Mouse (Mus musculus) liver (tissue): ENCODE results near the gene Katnal1.

Source experiments
- DNase-seq: peaks from one replicate; pipeline ENCODE4 v3.0.0-alpha.2; 2020; ENCODE audit warnings: mixed read lengths

The Katnal1 gene

DNA sequence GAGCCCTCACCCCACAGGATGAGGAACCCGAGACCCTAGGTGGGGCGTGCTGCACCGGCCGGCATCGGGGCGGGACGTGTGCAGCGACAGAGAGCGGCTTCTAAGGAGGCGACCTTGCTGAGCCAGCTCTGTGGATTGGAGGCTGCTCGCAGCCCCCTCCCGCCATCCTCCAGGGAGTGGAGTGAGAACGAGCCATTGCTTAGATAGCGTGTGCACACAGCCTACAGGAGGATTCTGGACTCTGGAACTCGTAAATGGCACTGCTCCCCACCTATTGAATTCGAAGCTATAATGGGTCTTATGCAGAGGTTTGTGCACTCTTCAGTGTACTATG lies at the start of gene Katnal1:
Gene Katnal1, minus strand, starts transcription at position 205 of the 334 bp plus-strand sequence.
- no peak for DNase-seq

DNA sequence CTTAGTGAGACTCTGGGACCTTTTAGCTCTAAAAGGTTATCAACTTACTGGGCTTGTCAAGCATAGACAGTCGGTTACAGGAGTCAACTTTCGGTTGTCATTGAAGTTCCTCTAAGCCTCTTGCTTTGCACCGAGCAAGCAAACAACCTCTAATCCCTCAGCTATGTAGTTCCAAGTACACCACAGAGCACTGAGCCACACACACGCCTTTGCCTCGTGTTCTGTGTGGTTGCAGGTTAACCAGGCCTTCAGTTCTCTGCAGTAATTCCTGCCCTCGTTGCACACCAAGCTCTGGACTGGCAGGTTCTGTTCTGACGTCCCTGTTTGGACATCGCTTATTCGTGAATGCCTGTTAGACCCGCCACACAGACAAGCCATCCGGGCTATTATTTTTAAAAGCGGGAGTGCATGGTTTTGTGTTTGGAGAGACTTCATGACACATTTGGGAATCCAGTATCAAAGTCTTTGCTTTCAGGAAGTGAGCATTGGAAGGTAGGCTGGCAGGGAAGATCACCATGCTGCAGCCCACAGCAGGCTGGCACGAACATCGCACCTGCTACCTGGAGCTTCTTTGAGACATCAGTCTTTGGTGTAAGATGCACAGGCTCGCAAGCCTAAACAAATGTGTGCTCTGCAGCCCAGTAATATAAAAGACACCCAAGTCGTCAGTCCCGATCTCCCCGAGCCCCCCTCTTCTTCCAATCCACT lies 49.5 kb upstream of the Katnal1 start:
- DNase-seq = peak; percentile 36

DNA sequence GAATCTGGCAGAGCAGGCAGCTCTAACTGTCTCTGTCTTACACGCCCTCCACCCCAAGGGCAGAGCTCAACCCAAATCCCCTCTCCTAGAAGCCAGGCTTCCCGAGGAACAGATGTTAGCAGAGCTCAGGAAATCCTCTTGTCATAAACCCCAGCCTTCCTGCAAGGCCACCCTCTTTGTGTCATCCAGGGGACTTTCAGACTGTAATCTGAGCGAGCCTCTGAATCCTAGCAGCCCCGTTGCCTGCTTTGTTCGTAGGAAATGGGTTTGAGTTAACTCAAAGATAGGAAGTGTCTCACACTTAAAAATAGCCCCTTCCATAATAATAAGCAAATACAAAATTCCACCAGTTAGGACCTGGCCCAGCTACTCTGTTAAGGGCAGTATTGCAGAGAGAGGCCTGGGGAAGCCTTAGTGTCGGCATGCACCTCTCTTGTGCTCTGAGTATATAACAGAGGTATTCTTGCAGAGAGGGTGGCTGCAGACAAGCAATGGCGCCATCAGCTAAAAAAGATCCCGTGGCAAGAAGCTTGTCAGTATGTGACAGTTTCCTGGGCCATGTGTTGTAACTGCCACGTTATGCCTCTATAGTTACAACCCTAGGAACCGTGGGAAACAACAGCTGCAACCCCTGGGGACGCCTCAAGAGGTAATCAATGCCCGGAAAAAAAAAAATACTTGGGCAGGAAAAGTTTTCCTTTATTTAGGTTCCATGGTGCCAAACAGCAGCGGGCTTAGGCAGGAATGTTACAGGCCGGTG lies 48.8 kb upstream of the Katnal1 start:
- DNase-seq = no peak

DNA sequence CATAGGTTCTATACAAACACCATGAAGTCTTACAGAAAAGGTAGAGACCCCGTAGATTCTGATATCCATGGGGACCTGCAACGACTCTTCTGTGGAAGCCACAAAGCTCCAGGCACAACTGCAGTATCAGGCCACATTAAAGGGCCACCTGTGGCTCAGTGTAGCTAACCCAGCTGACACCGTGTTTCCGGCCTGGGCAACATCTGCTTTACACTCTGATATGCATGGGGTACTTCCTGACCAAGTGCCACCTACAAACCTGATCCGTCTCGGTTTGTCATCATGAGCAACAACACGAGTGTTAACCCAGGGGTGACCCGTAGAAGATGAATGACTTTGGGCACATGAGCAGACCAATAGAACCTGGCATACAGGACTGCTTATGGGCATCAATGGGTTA lies 47.8 kb upstream of the Katnal1 start:
- DNase-seq = no peak

DNA sequence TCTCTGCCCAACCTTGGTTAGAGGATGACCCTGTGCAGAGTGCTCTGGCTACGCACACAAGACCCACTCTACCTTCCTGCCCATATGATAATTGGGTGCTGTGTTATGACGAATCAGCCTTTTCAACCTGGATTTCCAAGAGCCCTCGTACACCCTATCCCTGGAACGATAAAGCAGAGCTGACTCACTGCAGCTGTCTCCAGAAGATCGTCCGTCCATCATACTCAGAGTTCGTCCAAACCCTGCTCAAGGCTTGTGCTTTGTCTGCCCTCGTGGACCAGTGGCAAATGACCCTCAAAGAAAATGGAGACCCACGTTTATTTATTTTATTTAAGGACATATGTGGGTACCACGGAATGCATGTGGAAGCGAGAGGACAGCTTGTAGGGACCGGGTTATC lies 45.9 kb upstream of the Katnal1 start:
- no peak for DNase-seq

DNA sequence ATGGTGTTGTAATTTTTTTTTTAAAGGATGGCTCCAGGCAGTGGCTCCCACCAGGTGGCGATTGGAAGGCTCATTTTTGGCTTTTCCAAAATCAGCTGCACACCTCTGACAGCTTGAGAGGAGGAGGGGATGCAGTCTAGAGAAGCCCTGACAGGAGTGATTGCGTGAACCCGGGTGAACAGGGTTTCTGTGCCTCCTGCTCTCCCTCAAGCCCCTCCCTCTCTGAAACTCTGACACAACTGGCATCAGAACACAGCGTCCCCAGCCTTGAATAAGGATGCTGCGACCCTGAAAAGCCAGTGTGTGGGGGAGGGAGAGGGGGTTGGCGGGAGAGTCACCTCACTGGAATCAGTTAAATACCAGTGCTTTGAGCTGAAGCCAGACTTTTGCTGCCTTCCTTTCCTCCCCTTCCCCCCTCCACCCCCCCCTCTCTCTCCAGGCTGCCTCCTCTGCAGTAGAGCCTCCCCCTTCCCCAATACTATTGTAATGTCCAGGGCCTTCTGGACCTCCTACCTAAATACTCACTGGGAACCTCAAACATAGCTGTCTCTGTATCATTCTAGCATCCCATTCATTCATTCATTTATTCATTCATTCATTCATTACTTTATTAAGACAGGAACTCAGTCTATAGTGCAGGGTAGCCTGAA lies 44.0 kb upstream of the Katnal1 start:
- DNase-seq = no peak

DNA sequence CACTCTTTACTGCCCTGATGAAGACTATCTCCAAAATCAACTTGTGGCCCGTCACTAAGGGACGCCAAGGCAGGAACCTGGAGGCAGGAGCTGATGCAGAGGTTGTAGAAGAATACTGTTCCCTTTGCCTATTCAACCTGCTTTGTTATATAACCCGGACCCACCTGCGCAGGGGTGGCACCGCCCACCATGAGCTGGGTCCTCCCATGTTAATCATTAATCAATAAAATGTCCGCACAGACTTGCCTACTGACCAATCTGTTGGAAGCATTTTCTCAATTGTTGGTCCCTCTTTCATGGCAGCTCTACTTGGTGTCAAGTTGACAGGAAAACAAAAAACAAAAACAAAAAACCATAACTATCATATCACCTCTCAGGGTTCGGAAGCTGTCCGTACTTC lies 43.0 kb upstream of the Katnal1 start:
- no peak for DNase-seq

DNA sequence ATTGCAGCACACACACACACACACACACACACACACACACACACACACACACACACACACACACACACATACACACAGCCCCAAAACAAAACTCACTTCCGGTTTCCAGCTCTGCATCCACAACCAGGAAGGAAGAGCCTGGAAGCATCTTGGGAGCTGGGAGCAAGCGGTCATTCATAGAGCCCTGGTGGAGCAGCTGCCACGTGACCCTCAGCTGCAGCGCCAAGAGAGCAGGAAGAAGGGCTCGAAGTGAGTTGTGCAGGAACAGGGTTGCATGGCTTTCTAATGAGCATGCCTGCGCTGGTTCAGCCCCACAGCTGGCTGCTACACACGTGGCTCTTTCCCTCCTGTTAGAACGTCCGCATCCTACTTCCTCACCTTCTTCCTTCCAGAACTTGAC lies 40.5 kb upstream of the Katnal1 start:
- no peak for DNase-seq

DNA sequence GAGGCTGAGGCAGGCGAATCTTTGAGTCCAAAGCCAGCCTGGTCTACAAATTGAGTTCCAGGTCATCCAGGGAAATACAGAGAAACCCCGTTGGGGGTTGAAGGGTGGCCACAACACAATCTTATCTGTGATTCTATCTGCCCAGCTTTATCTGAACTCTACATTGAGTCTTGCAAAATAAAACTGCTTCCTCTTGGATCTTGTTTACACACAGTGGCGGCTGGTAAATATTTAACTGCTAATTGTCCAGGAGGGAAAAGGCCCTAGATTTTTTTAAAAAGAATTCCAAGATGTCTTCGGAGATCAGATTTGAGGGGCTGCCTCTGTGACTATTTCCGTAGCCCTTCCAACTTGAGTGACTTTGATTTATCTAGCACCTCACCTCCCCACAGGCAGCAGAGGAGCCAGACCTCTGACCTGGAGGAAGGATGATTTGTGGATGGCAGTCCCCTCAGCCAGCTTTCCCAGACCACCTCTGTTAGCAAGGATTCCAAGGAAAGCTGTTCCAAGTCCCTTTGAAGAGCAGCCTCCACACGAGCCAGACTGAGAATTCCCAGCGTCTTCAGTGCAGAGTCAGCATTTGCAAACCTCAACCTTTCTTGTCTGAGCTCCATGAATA lies 39.9 kb upstream of the Katnal1 start:
- no peak for DNase-seq

DNA sequence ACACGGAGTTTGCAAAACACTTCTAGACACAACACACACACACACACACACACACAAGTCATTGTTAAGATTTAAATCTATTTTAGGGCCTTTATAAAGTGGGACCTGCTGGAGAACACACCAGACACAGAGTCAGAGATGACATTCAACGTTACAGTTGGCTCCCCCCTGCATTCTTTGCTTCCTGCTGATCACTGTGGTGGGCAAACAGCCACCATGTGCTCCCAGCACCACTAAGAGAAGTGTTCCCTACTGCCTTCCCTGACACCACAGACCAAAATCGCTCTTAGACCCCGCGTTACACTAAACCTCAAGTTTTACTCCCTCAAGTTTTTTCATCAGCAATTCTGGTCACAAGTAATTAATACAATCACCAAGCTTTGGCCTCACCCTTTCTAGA lies 39.1 kb upstream of the Katnal1 start:
- no peak for DNase-seq

DNA sequence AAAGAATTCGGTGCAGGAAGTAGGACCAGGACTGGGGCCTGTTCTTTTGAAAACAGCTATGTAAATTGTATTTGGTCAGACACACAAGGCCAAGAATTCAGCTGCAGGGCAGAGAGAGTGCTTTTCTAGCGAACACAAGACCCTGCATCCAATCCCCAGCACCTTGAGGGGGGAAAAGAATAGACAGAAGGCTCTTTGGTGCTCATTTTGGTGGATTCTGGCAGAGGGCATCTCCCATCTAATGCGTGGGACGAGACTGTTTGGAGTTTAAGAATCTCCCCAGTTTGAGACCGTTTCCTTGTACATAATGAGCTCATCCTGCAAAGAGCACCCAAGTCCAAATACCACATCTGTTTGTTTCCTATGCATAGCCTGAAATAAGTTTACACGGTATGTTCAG lies 37.3 kb upstream of the Katnal1 start:
- DNase-seq = no peak

DNA sequence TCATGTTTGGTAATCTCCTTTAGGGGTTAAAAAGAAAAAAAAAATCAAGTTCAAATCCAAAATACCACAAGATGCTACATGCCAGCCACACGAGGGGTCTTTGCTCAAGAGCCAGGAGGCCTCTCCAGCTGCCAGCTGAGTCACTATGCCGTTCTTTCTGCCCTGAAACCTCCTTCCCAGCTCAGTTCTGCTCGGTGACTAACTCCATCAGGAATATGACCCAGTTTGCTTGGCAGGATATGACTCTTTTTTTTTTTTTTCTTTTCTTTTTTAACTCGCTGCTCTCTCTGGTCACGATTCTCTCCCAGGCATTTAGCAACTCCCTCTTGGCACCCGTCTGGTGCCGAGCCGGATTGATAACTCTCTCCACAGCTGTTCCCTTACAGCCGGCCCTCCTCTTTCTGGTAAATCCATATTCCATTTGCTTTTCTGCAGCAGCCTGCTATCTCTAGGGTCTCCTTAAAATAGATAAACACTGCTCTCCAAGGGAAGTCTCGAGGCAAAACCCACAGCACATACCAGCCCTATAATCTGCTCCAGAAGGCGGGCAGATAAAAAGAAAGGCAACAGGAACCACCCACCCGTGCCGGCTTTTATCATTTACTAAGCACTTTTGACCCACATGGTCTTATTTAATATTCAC lies 36.7 kb upstream of the Katnal1 start:
- peak; percentile 78 for DNase-seq

DNA sequence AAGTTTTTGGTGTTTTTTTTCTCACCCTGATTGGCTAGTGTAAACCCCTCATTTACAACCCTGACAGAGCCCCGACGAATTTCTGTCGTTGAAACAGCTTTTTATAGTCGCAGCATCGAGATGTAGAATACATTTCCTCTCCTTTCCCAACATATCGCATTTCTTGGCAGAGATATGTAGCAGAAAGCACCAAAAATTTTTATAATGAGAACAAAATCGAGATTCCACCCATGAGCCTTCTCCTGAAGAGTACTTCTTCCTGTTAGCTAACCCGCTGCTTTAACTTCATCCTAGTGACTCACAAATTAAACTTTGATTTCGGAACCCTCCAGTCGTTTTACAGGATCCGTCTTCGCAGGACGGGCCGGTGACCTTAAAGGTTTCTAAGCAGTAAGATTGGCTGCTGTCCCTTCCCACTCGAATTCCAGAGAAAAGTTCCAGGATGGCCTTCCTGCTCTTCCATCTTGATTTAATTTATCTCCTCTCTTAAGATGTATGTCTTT lies 36.0 kb upstream of the Katnal1 start:
- DNase-seq = no peak

DNA sequence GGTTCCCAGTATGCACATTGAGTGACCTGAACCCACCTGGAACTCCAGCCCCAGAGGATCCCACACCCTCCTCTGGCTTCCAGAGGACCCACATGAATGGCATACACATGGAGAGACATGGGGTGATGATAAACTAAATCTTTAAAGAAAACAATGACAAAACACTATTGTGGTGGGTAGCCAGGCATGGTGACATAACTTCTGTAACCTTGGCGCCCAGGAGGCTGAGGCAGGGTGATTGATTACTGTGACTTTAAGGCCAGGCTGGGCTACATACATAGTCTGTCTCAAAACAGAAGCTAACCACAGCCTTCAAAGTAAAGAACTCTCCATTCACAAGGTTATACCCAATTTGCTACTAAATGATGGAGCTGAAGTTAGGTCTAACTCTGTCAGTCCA lies 35.1 kb upstream of the Katnal1 start:
- DNase-seq = no peak

DNA sequence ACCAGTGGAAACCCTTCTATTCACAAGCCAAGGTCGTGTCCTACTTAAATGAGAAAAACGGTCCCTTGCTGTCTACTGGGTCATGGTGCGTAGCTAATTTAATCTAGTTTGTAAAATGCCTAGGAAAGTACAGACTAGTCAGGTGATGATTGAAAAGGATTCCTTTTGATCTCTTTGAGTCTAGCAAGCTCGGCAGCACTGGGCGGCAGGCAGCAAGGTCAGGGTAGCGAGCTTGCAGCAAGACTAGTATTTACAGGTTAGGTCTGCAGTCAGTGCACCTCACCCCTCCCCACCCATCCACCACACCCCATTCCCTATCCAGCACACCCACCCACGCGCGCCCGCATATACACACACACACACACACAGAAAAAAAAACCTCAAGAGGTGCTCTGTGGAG lies 31.1 kb upstream of the Katnal1 start:
- DNase-seq = peak; percentile 43

DNA sequence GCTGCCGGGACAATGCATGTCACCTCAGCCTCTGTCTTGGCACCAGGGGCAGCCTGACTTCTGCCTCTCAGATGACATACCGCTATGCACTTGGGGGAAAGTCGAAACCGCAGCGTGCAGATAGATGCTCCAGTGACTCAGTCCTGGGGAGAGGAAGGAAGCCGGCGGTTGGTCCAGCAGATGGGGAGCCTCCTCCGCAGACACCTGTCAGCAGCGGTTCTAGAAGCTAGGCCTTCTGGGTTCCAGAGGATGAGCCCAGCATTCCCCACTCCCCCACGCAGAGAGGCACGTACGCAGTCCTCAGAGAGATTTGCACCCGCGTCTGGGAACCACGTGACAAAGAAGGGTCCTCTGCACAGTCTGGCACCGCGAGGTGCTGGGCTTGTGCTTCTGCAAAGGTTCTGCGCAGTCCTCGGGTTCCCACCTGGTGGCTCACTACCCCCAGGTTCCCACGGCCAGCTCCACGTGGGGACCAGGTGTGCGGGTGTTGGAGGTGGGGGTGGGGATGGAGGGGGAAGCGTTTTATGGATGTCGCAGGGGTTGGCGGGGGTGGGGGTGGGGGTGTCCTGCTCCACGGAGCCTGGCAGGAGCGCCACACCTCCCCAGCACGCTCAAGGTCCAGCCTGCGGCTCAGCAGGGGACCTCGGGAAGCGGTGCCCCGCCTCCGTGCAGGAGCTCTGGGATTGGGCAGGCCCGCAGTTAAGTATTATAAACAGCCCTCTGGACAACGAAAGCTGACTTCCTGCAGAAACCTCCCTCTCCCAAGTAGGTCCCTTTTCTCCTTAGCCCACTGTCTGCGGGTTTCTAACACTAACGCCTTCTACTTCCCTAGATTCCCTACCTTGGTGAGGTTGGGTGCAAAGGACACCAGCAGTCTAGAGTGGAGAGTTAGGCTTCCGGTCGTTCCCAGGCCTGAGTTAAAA lies 30.2 kb upstream of the Katnal1 start:
- peak; percentile 74 for DNase-seq

DNA sequence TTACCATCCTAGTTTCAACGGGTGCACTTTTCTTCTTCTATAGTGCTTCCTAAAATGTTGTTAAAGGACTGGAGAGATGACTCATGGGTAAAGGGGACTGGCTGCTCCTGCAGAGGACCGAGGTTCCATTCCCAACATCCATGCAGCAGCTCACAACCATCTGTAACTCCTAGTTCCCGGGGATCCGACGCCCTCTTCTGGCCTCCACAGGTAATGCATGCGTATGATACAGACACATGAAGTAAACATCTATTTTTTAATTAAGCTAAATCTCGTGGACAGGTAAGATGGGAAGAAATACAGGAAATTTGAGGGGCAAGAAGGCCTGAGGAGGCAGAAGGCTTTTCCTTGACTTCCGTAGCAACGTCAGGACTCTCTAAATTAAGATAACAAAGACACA lies 29.2 kb upstream of the Katnal1 start:
- peak; percentile 67 for DNase-seq

DNA sequence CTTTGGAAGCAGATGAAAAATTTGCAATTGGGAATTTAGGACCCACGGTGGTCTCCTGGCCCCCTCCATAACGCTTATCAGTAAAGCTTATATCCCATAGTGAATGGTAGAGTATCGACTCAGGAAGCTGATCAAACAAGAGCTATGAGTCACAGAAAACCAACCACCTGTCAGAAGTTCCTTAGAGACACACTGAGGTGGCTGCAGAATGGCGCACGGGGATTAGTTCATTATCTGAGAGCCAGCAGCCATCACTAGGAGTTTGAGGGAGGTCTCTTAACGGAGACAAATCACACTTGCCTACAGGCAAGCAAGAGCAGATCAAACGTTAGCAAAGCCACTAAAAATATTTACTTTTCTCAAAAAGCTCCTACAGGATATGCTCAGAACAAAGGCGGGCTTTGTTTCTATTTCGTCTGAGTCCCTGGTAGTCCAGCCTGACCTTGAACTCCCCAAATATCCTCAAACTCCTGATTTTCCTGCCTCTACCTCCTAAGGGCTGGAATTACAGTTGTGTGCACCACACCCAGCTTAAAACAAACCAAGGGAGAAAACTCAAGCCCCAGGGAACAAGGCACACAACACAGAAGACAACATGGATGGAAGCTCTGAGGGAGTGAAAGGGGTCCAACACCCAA lies 27.9 kb upstream of the Katnal1 start:
- DNase-seq = no peak

DNA sequence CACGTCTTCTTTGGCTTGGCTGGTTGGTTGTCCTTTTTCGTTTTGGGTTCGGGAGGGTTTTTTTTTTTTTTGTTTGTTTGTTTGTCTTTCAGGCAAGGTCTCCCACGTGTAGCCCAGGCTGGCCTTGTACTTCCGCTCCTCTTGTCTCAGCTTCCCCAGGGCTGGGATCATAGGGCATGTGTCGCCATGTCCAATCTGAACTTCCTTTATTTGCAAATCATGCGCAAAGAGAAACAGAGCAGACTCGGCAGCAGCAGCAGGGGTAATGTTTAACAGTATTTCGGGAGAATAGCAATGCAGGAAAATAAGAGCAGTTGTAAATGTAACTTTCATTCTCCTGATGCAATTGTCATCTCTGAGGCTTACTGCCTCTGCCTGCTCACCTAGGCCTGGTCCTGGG lies 27.0 kb upstream of the Katnal1 start:
- DNase-seq = peak; percentile 40

DNA sequence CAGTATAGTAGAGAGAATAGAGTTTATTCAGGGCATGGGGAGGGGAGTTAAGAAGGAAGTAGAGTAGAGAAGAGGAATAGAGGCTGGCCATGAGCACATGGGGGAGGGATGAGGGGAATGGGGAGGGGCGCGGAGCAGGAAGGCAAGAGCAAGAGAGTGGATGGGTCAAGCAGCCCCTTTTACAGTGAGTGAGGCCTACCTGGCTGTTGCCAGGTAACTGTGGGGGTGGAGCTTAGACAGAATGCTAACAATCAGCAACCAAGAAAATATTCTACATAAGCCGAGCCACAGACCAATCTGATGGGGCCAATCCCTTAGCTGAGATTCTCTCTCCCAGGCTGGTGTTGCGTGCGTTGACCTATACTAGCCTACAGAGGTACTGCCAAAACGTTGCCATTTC lies 26.5 kb upstream of the Katnal1 start:
- DNase-seq = no peak

DNA sequence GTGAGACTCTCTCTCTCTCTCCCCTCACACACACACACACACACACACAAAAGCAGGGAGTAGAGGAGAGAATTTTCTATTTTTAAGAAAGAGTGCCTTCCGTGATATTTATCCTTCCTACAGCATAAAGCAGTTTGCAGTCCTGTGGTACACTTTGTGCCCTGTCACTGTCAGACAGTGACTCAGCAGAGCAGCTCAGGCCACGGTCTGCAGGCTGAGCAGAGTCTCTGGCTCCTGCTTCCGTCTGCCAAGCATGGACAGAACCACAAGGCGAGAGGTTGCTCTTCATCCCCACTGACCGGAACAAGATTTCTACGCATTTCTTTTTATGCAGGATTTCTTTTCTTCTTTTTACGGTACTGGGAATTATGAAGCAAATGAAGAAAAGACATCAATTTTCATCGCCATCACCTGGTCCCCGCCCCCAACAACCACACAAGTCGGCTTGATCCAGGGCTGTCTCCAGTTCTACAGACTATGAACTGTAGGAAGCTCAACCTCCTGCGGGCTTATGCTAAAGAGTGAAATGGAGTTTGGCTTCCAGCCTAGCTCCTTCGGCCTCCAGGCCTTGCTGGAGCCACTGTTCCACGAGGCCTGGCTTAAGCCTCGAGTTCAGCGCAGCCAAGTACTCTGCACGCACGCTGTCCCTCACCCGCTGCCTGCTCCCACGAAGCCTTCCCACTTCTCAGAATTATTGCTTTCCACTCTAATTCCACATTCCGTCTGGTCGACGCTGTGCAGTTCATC lies 25.4 kb upstream of the Katnal1 start:
- peak; percentile 61 for DNase-seq
